Mouse (Mus musculus): ENCODE results near the gene Olfr543. TPM values are rescaled to one million over a fixed set of nuclear protein-coding genes. Genes with fewer than 3 reads are reported as not detected.

Olfr543 gene
- 0.15 TPM in 1 of 2 replicates, not detected in the other for polyA plus RNA-seq (2016; fragmentation: Nextera tagmentation; extraction: Ambion mirVana)

GRCm38 (mm10) chr7:102481579-102481978 lies at the start of gene Olfr543:
Gene Olfr543 (minus strand): TSS chr7:102481679.
- Histone ChIP-seq H3K4me1 (replicated peaks) (peaks cover 21% of the 10 kb centered on the region), H3K9ac (no peak within 1 kb of the TSS), H3K4me3 (no peak within 1 kb of the TSS), H3K27ac (ENCODE audit: poor library complexity, severe bottlenecking) (no peak within 1 kb of the TSS), H3K4me2 (no peak within 1 kb of the TSS), H3K27me3 (replicated peaks) (no peaks in the 10 kb centered on the region), H3K9me3 (replicated peaks) (no peaks in the 10 kb centered on the region), H3K36me3 (no peaks in the 10 kb centered on the region)
- ATAC-seq (ENCODE audit: insufficient number of reproducible peaks, low FRiP score): no peak
- WGBS: 93% methylated on average over 4 of the region's 4 CpGs

- Histone ChIP-seq H3K4me1 (replicated peaks) (no peaks in the 10 kb centered on the region), H3K27ac (ENCODE audit: poor library complexity, severe bottlenecking) (no peak overlapping the region), H3K36me3 (no peaks in the 10 kb centered on the region), H3K27me3 (replicated peaks) (no peaks in the 10 kb centered on the region), H3K4me2 (no peak overlapping the region), H3K4me3 (no peak overlapping the region), H3K9me3 (replicated peaks) (no peaks in the 10 kb centered on the region), H3K9ac (no peak overlapping the region)
- WGBS: 66% methylated on average over 1 of the region's 1 CpGs
- no peak for ATAC-seq (ENCODE audit: insufficient number of reproducible peaks, low FRiP score)
Measured at GRCm38 (mm10) chr7:102529052-102529451, 47.6 kb upstream of the Olfr543 start.

DNA sequence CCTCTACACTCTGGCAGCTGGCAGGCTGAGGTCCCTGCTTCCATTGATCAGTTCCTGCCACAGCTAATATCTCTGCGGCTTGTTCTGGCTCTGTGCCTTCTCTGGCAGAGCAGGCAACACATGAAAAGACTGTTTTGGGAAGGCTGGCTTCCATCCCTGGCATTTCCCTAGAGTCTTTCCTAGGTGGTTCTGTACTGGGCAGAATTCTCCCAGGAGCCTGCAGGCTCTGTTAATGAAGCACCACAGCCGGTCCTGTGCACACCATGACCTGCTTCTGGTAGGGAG lies 35.5 kb upstream of the Olfr543 start:
- ATAC-seq (ENCODE audit: insufficient number of reproducible peaks, low FRiP score): no peak
- Histone ChIP-seq H3K9ac (no peak overlapping the region), H3K27ac (ENCODE audit: poor library complexity, severe bottlenecking) (no peak overlapping the region), H3K4me1 (replicated peaks) (peaks cover 2% of the 10 kb centered on the region; the same call in 1 of the 2 replicates), H3K9me3 (replicated peaks) (no peaks in the 10 kb centered on the region), H3K4me3 (no peak overlapping the region), H3K27me3 (replicated peaks) (peaks cover 35% of the 10 kb centered on the region; the same call in 1 of the 2 replicates), H3K36me3 (no peaks in the 10 kb centered on the region), H3K4me2 (no peak overlapping the region)
- WGBS: 67% methylated on average over 2 of the region's 2 CpGs

GRCm38 (mm10) chr7:102516261-102517050 lies 35.0 kb upstream of the Olfr543 start:
- WGBS: 66% methylated on average over 10 of the region's 10 CpGs
- Histone ChIP-seq H3K9me3 (replicated peaks) (no peaks in the 10 kb centered on the region), H3K4me3 (no peak overlapping the region), H3K4me2 (no peak overlapping the region), H3K4me1 (replicated peaks) (peaks cover 2% of the 10 kb centered on the region; the same call in 1 of the 2 replicates), H3K27me3 (replicated peaks) (peaks cover 40% of the 10 kb centered on the region), H3K9ac (no peak overlapping the region), H3K27ac (ENCODE audit: poor library complexity, severe bottlenecking) (no peak overlapping the region), H3K36me3 (no peaks in the 10 kb centered on the region)
- ATAC-seq (ENCODE audit: insufficient number of reproducible peaks, low FRiP score): no peak

GRCm38 (mm10) chr7:102514144-102514543 lies 32.7 kb upstream of the Olfr543 start:
- 34% methylated on average over 4 of the region's 4 CpGs for WGBS
- Histone ChIP-seq H3K27ac (ENCODE audit: poor library complexity, severe bottlenecking) (no peak overlapping the region), H3K4me3 (no peak overlapping the region), H3K4me2 (no peak overlapping the region), H3K4me1 (replicated peaks) (peaks cover 2% of the 10 kb centered on the region; the same call in 1 of the 2 replicates), H3K9ac (no peak overlapping the region), H3K36me3 (no peaks in the 10 kb centered on the region), H3K27me3 (replicated peaks) (peaks cover 41% of the 10 kb centered on the region), H3K9me3 (replicated peaks) (no peaks in the 10 kb centered on the region)
- ATAC-seq (ENCODE audit: insufficient number of reproducible peaks, low FRiP score): no peak

GRCm38 (mm10) chr7:102512814-102513435 lies 31.4 kb upstream of the Olfr543 start:
- H3K36me3 ChIP-seq: no peaks in the 10 kb centered on the region
- H3K9ac ChIP-seq: peak overlapping the region; percentile 81
- H3K4me1 ChIP-seq (replicated peaks): peaks cover 2% of the 10 kb centered on the region; the same call in 1 of the 2 replicates
- H3K4me3 ChIP-seq: peak overlapping the region; percentile 58
- no peaks in the 10 kb centered on the region for H3K9me3 ChIP-seq (replicated peaks)
- H3K27me3 ChIP-seq (replicated peaks): peaks cover 41% of the 10 kb centered on the region
- WGBS: under 1% methylated on average over 54 of the region's 54 CpGs
- ATAC-seq (ENCODE audit: insufficient number of reproducible peaks, low FRiP score): peak; percentile 87
- H3K27ac ChIP-seq (ENCODE audit: poor library complexity, severe bottlenecking): no peak overlapping the region
- H3K4me2 ChIP-seq: peak overlapping the region; percentile 94

DNA sequence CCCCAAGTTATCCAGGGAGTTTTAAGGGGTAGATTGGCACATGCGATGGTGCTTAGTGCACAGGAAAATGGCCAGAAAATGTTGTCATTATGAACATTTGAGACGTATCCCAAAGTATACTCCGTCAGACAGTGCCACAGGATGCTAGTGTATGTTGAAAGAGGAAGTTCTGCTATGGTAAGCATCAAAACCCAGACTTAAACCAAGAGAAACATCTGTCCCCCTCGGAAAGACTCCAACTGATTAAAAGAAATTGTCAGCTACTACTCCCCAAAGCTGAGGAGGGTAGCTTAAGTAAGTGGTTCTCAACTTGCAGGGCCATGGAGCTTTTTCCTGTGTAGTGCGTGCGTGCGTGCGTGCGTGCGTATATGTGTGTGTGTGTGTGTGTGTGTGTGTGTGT lies 30.4 kb upstream of the Olfr543 start:
- ATAC-seq (ENCODE audit: insufficient number of reproducible peaks, low FRiP score): no peak
- Histone ChIP-seq H3K27me3 (replicated peaks) (peaks cover 41% of the 10 kb centered on the region), H3K36me3 (no peaks in the 10 kb centered on the region), H3K27ac (ENCODE audit: poor library complexity, severe bottlenecking) (no peak overlapping the region), H3K4me3 (no peak overlapping the region), H3K9ac (no peak overlapping the region), H3K9me3 (replicated peaks) (no peaks in the 10 kb centered on the region), H3K4me2 (no peak overlapping the region), H3K4me1 (replicated peaks) (peaks cover 2% of the 10 kb centered on the region; the same call in 1 of the 2 replicates)
- WGBS: 86% methylated on average over 10 of the region's 10 CpGs

GRCm38 (mm10) chr7:102509726-102510125 lies 28.2 kb upstream of the Olfr543 start:
- WGBS: 83% methylated on average over 7 of the region's 7 CpGs
- Histone ChIP-seq H3K27ac (ENCODE audit: poor library complexity, severe bottlenecking) (no peak overlapping the region), H3K27me3 (replicated peaks) (peaks cover 21% of the 10 kb centered on the region), H3K4me2 (no peak overlapping the region), H3K9me3 (replicated peaks) (no peaks in the 10 kb centered on the region), H3K9ac (no peak overlapping the region), H3K4me3 (no peak overlapping the region), H3K4me1 (replicated peaks) (no peaks in the 10 kb centered on the region), H3K36me3 (no peaks in the 10 kb centered on the region)
- no peak for ATAC-seq (ENCODE audit: insufficient number of reproducible peaks, low FRiP score)

GRCm38 (mm10) chr7:102508666-102509065 lies 27.2 kb upstream of the Olfr543 start:
- H3K9me3 ChIP-seq (replicated peaks): no peaks in the 10 kb centered on the region
- no peak overlapping the region for H3K4me2 ChIP-seq
- no peak overlapping the region for H3K9ac ChIP-seq
- no peak overlapping the region for H3K27ac ChIP-seq (ENCODE audit: poor library complexity, severe bottlenecking)
- WGBS: 82% methylated on average over 6 of the region's 6 CpGs
- H3K4me3 ChIP-seq: no peak overlapping the region
- H3K4me1 ChIP-seq (replicated peaks): no peaks in the 10 kb centered on the region
- H3K36me3 ChIP-seq: no peaks in the 10 kb centered on the region
- peaks cover 12% of the 10 kb centered on the region for H3K27me3 ChIP-seq (replicated peaks)
- no peak for ATAC-seq (ENCODE audit: insufficient number of reproducible peaks, low FRiP score)

DNA sequence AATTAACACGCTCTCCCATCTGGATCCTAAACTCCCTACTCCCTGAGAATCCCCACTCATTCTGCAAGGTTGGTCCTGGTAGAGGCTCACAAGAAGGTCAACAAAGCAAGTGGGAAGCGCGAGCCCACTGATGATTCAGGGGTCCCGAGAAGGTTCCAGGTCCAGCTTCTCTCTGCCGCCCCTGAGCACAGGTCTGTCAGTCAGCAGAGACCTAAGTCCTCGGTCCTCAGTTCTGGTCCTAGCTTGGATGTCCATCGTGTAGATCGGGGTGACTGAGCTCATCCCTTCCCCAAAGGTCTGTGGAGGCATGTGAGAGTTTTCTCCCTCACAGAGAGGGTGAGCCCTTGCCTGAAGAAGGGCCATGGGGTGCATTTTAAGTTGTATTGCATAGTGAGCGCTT lies 26.6 kb upstream of the Olfr543 start:
- 85% methylated on average over 9 of the region's 9 CpGs for WGBS
- H3K27me3 ChIP-seq (replicated peaks): peaks cover 12% of the 10 kb centered on the region
- no peaks in the 10 kb centered on the region for H3K4me1 ChIP-seq (replicated peaks)
- H3K4me2 ChIP-seq: no peak overlapping the region
- no peaks in the 10 kb centered on the region for H3K9me3 ChIP-seq (replicated peaks)
- no peak overlapping the region for H3K4me3 ChIP-seq
- no peaks in the 10 kb centered on the region for H3K36me3 ChIP-seq
- H3K27ac ChIP-seq (ENCODE audit: poor library complexity, severe bottlenecking): no peak overlapping the region
- ATAC-seq (ENCODE audit: insufficient number of reproducible peaks, low FRiP score): no peak
- no peak overlapping the region for H3K9ac ChIP-seq

GRCm38 (mm10) chr7:102506848-102507247 lies 25.4 kb upstream of the Olfr543 start:
- Histone ChIP-seq H3K27ac (ENCODE audit: poor library complexity, severe bottlenecking) (no peak overlapping the region), H3K27me3 (replicated peaks) (peaks cover 11% of the 10 kb centered on the region), H3K4me1 (replicated peaks) (no peaks in the 10 kb centered on the region), H3K4me2 (no peak overlapping the region), H3K4me3 (no peak overlapping the region), H3K36me3 (no peaks in the 10 kb centered on the region), H3K9ac (no peak overlapping the region), H3K9me3 (replicated peaks) (no peaks in the 10 kb centered on the region)
- ATAC-seq (ENCODE audit: insufficient number of reproducible peaks, low FRiP score): peak; percentile 43; the same call in 1 of the 2 replicates
- WGBS: 39% methylated on average over 3 of the region's 3 CpGs

Data from heart, embryonic 12.5 days (tissue).